Mouse (Mus musculus): Measurements from ENCODE around the gene Trpv5.

The Trpv5 gene

DNA sequence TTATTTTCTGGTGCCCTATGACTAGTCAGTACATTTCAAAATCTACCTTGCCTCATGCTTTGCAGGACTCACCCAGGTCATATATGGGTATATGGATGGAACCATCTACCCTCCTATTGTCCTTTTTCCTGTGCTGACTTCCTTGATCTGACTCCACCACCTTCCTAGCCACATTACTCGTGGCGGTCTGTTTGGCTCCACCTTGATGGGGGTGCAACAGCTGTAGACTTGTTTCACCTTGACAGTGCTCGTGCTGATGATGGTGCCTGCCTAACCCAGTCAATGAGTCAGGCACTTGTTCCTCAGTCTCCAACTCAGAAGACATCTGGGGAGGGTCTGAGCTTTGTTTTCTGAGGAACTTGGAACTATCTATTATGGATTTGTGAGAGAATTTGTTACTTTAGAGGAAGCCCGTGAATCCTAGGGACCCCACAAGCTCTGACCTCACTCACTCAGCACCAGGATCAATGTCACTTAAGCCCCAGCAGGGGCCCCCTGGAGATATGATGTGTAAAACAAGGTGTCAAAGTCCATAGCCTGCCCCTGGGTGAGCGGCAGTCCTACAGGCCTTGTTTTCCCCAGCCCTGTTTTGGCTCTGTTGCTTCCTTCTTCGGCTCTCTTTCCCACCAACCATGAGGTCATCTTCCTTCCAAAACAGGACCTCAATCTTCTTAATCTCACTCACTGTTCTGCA is 39.2 kb downstream of the Trpv5 start:
- in situ Hi-C loops (cut with MboI, MseI) = no loop called here

DNA sequence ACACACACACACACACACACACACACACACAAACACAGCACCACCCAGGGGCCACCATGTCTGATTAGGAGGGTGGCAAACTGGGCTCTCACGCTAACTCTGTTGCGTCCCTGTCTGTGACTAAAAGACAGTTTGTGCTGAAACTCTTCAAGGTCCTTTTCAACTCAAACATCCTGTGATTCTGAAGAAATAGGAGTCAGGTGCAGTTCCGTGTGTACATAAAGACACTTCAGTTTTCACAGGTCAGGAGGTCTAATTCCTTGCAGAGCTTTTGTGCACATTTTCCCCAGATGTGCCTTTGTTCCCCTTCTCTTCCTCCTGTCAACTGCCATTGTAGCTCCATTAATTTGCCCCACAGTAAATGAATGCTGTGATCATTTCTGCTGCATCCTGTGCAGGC is 40.1 kb downstream of the Trpv5 start:
- in situ Hi-C loops (cut with MboI, MseI) = no loop called here

GRCm38 (mm10) chr6:41637927-41638506 is 42.6 kb downstream of the Trpv5 start:
- in situ Hi-C loops (cut with MboI, MseI) = no loop called here

DNA sequence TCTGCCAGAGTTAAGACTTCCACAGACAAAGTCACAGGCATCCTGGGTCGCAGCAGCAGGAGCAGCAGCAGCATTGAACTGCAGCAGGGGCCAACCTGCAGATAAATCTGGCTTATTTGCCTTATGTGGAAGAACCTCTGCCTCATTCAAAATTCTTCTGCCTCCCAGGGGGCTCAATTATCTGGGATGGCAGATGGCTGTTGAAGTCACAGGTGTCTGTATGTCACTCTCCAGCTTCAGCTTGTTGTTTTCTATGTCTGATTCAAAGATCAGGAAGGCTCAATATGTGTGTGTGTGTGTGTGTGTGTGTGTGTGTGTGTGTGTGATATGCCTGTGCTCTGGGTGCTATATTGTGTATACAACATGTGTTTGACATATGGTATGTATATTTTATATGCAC is 43.2 kb downstream of the Trpv5 start:
- in situ Hi-C loops (cut with MboI, MseI) = no loop called here

DNA sequence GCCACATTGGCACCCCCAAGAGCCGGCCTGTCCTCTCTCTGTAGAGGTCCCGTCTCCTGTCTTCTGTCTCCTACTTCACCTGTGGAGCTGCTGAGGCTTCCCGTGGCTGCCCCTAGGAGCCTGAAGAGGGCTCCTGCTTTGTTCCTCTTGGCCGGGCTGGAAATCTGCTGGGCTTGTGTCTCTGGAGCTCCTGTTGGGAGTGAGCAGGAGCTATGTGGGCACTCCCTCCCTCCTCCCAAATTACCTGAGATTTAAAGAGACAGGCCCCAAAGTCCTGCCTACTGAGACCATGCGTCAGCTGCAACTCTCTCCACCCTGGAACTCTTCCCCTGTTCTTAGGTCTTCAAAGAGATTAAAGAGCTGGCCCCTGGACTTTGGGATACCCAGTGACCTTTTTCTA is 44.4 kb downstream of the Trpv5 start, which contains the start of gene Trpv6:
Gene Trpv6, minus strand, starts transcription at position 228 of the 400 bp plus-strand sequence.
- in situ Hi-C loops (cut with MboI, MseI) = no loop called here

DNA sequence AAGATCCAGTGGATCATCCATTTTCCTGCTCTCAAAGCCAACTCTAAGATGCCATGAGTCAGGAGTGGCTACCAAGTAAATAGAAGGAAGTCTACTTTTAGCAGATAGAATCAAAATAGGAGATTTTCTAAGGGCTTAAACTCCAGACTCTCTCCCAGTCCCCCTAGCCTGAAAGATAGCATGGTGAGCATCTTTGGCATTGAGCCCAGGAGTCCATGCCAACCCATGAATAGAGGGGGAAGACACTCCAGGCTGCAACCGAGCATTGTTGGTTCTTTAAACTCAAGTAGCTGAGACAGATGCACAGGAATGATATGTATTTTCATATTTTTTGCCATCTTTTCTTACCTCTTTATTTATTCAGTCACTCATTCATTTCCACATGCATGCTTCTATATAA is 45.4 kb downstream of the Trpv5 start:
- in situ Hi-C loops (cut with MboI, MseI) = no loop called here

DNA sequence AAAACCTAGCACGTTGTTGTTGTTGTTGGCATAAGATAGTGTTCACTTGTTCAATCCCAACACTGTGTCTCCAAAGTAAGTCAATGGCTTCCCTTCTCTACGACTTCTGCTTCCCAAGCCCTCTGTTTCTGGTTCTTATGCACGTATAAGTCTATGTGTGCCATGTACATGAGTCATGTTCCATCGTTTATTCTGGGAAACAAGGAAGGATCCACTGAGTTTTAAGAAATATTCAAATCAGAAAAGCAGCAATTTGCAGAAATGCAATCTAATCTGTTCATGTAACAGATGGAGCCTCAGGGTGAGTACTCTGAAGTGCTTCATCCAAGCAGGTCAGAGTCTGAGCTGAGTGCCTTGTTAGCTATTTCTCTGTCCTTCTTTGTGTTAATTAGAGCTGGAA is 49.0 kb downstream of the Trpv5 start:
- in situ Hi-C loops (cut with MboI, MseI) = no loop called here

DNA sequence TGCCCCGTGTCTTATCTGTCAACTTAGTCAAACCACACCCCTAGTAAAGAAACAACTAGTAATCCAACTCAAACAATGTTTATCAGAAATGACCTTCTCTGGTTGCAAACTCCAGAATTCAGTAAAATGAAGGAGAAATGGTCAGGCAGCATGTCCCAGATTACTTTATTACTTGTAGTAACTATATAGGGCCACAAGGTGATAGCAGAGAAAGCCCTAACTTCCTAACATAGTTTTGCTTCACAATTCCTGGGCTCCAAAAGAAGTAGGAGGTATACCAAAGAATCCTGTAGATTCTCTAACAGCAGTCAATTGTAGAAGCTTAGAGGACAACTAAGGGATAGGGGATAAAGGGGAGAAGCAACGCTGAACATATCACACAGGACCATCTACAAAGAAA is 49.8 kb downstream of the Trpv5 start:
- in situ Hi-C loops (cut with MboI, MseI) = no loop called here

GRCm38 (mm10) chr6:41628180-41628579 is 52.4 kb downstream of the Trpv5 start:
- in situ Hi-C loops (cut with MboI, MseI) = loop anchor here (5.0 kb wide), 1 partner anchor 59 kb away; no protein-coding TSS in a partner anchor

DNA sequence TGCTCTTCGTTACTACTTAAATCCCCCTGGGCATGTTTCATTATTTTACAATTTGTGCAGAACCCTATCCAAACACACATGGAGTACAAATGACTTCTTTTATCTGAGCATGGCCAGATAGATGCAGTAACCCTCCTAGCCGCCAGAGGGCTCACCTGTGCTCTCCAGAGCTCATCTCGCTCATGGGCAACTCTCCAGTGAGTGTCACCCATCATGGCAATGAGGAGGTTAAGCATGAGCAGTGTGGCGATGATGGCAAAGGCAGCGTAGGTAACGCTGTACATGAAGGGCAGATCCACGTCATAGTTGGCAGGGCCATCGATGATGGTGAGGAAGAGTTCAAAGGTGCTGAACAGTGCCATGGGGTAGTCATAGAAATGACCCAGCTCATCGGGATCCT is 57.9 kb downstream of the Trpv5 start:
- in situ Hi-C loops (cut with MboI, MseI) = no loop called here

DNA sequence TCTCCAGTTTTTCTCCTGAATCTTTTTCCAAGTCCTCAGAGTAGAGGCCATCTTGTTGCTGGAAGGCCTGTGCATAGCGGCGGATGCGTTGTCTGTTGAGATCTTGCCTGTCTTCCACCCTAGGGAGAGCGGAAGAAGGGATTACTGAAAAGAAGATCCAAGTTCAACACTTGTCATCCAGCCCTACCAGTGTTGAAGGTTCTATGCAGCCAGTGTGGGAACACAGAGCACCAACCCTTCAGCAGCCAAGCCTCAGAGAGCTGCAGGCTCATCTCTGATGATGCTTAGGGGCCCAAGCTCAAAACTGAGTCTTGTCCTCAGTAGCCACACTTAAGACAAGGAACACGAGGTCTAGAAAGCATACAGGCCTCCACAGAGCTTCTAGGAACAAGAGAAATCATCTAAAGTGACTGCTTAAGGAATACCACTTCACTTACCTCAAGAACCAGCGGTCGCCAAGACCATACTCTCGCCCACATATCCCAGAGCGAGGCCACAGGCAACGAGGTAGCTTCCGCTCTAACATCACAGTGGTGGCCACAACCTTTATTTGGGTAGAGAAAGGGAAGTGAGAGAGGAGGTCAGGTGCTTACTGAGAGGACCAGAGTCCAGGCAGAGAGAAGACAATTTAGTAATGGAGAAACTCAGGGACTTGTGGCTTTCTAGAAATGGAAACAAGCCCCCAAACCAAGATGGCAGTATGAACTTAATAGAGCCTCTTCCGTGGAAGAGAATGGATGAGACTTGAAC is 59.2 kb downstream of the Trpv5 start:
- in situ Hi-C loops (cut with MboI, MseI) = no loop called here

GRCm38 (mm10) chr6:41620173-41620798 is 60.3 kb downstream of the Trpv5 start:
- in situ Hi-C loops (cut with MboI, MseI) = no loop called here

- in situ Hi-C loops (cut with MboI, MseI) = loop anchor here (10.0 kb wide), 1 partner anchor 657 kb away; the partner anchor contains the start of genes Casp2 and Tmem139
Observed at GRCm38 (mm10) chr6:41607637-41608036, 72.9 kb downstream of the Trpv5 start.

GRCm38 (mm10) chr6:41606214-41606613 is 74.4 kb downstream of the Trpv5 start:
- in situ Hi-C loops (cut with MboI, MseI) = loop anchor here (10.0 kb wide), 1 partner anchor 659 kb away; the partner anchor contains the start of genes Casp2 and Tmem139

- in situ Hi-C loops (cut with MboI, MseI) = loop anchor here (10.0 kb wide), 1 partner anchor 659 kb away; the partner anchor contains the start of genes Casp2 and Tmem139
Observed at GRCm38 (mm10) chr6:41605794-41606104, 74.8 kb downstream of the Trpv5 start.

DNA sequence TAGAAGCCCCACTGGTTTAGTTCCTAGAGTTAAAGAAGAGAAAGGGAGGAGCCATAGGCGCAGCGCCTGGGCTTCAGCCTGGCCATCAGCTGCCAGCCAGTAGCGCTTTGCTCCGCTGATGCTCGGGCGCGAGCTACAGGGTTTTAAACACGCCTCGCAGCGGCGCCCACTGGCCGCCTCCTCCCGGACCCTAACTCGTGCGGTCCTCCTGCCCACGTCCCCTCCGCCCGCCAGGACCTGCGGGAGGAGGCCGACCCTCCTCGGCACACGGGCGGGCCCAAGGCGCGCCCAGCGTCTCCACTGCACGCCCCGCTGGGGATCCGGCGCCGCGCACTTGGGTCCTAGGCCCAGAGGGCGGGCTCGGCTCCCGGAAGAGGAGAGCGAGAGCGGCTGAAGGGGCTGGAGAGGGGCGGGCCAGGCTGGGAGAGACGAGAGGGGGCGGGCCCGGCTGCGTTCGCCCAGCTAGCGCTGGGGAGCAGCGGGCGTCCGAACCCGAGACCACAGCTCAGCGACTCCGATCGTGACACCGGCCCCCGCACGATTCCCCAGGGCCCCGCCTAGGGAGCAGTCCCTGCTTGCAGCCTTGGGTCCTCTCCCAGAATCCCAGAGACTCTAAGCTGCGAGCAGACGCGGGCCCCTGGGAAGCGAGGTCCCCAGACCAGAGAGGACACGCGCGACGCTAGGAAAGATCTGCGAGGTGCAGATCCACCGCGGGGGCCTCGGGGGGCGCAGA is 75.3 kb downstream of the Trpv5 start, which contains the start of gene Ephb6:
Gene Ephb6, plus strand, starts transcription at position 422 of the 733 bp plus-strand sequence.
- in situ Hi-C loops (cut with MboI, MseI) = loop anchor here (10.0 kb wide), 1 partner anchor 660 kb away; the partner anchor contains the start of genes Casp2 and Tmem139

GRCm38 (mm10) chr6:41604401-41605050 is 76.0 kb downstream of the Trpv5 start:
- in situ Hi-C loops (cut with MboI, MseI) = loop anchor here (10.0 kb wide), 1 partner anchor 660 kb away; the partner anchor contains the start of genes Casp2 and Tmem139
